ENCODE assay signal across 11 mouse cellular contexts in the genomic region with DNA sequence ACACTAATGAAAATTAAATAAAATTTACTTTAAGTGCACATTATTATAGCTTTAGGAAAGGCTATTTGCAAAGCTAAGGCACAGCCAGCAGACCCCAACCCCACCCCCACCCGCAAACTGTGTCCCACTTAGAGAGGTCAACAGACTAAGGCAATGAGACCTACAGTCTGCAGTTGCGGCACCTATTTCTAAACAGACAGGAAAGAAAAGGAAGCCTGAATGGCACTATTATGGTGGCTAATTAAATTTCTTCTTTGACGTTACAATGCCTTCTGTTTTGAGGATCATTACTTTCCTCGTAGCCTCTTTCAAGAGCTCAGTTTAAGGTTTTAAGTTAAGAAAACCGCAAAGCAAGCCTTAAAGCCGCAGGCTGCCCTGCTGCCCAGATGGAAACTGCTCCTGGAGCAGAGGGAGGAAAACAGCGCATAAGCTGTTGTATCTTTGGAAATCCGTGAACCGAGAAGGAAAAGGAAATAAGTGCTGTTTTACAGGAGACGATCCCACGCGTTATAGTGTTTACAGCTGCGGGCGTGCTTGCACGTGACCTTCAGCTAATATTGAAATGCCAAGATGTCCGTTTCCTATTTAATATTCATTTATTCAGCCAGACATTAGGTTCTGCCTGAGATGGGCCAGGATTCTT.
DNase-seq lines count a peak whose midpoint lies in the region; ATAC-seq and TF ChIP-seq lines count a peak whose summit lies in the region.
"Had no signal": no experiment of that assay in that cellular context is flagged by ENCODE, and none has a peak within 500 bp of the region (broad histone marks: within the 10 kb centered on the region; RNA-seq: fewer than 3 reads in every experiment).

No protein-coding gene starts in this region.

- H3K4me1 ChIP-seq in kidney, postnatal 0 days (replicated peaks; ENCODE audit: insufficient read depth, low read length), result no peaks in the 10 kb centered on the region
- peaks cover 9% of the 10 kb centered on the region for H3K4me1 ChIP-seq in embryonic facial prominence, embryonic 12.5 days
- H3K4me1 ChIP-seq in midbrain, embryonic 14.5 days (ENCODE audit: control insufficient read depth, insufficient read depth, low read length), result no peaks in the 10 kb centered on the region

- no peaks in the 10 kb centered on the region for H3K36me3 ChIP-seq in kidney, postnatal 0 days (ENCODE audit: insufficient read depth, low read length)
- H3K36me3 ChIP-seq in embryonic facial prominence, embryonic 12.5 days, result no peaks in the 10 kb centered on the region
- no peaks in the 10 kb centered on the region for H3K36me3 ChIP-seq in midbrain, embryonic 14.5 days (ENCODE audit: control insufficient read depth, insufficient read depth, low read length)

- TF ChIP-seq CTCF in kidney, postnatal 0 days (IDR thresholded peaks at IDR 0.05; ENCODE audit: low read depth), result no peak

- no peaks in the 10 kb centered on the region for H3K27me3 ChIP-seq in kidney, postnatal 0 days (ENCODE audit: insufficient read depth, low read length)
- H3K27me3 ChIP-seq in embryonic facial prominence, embryonic 12.5 days, result no peaks in the 10 kb centered on the region
- no peaks in the 10 kb centered on the region for H3K27me3 ChIP-seq in midbrain, embryonic 14.5 days (ENCODE audit: control insufficient read depth, insufficient read depth, low read length)

- peak overlapping the region; percentile 37; the same call in 1 of the 2 replicates for H3K9ac ChIP-seq in kidney, postnatal 0 days (ENCODE audit: low read depth, low read length)
- no peak overlapping the region for H3K9ac ChIP-seq in embryonic facial prominence, embryonic 12.5 days
- H3K9ac ChIP-seq in midbrain, embryonic 14.5 days (replicated peaks; ENCODE audit: low read length), result no peak overlapping the region

- H3K9me3 ChIP-seq in kidney, postnatal 0 days (replicated peaks; ENCODE audit: low read length), result no peaks in the 10 kb centered on the region
- no peaks in the 10 kb centered on the region for H3K9me3 ChIP-seq in embryonic facial prominence, embryonic 12.5 days
- no peaks in the 10 kb centered on the region for H3K9me3 ChIP-seq in midbrain, embryonic 14.5 days (ENCODE audit: control insufficient read depth, low read length)

- peak overlapping the region; percentile 48 for H3K4me2 ChIP-seq in kidney, postnatal 0 days (ENCODE audit: low read length)
- peak overlapping the region; percentile 12 for H3K4me2 ChIP-seq in embryonic facial prominence, embryonic 12.5 days (replicated peaks)
- H3K4me2 ChIP-seq in midbrain, embryonic 14.5 days (ENCODE audit: low read length), result peak overlapping the region; percentile 36

- no peak overlapping the region for H3K27ac ChIP-seq in kidney, postnatal 0 days
- peak overlapping the region; percentile 64 for H3K27ac ChIP-seq in embryonic facial prominence, embryonic 12.5 days
- no peak overlapping the region for H3K27ac ChIP-seq in midbrain, embryonic 14.5 days (replicated peaks; ENCODE audit: low read depth, low read length)
- H3K27ac ChIP-seq: heart, adult 2 months had no signal

- H3K4me3 ChIP-seq in kidney, postnatal 0 days (replicated peaks; ENCODE audit: low read depth, low read length), result peak overlapping the region; percentile 17; the same call in 1 of the 2 replicates
- no peak overlapping the region for H3K4me3 ChIP-seq in embryonic facial prominence, embryonic 12.5 days
- H3K4me3 ChIP-seq in midbrain, embryonic 14.5 days (replicated peaks; ENCODE audit: low read depth, low read length), result no peak overlapping the region
- H3K4me3 ChIP-seq: heart, adult 2 months had no signal

- DNase-seq in kidney, postnatal 0 days (ENCODE audit: low spot score), result peak; percentile 38
- DNase-seq in kidney, postnatal 14 days, result no peak
- peak; percentile 29 for DNase-seq in forelimb bud, embryonic 11.5 days (ENCODE audit: low read depth, low spot score)
- DNase-seq in midbrain, embryonic 14.5 days, result peak; percentile 36
- no peak for DNase-seq in adipocyte (ENCODE audit: low spot score)
- DNase-seq in heart, adult 18-20 months, result no peak
- DNase-seq: heart, adult 2 months; kidney, adult 11 months had no signal

- no peak for ATAC-seq in kidney, postnatal 0 days (replicated peaks; ENCODE audit: low FRiP score, low read depth)
- no peak for ATAC-seq in embryonic facial prominence, embryonic 12.5 days (ENCODE audit: insufficient number of reproducible peaks, insufficient read depth, low FRiP score, low TSS enrichment)
- ATAC-seq in midbrain, embryonic 14.5 days (ENCODE audit: low FRiP score, low TSS enrichment), result no peak
- ATAC-seq in erythroid progenitor cell, adult 5-6 weeks (replicated peaks; ENCODE audit: low FRiP score, poor library complexity, severe bottlenecking), result no peak
- ATAC-seq: lung, postnatal 0 days had no signal

- 23% methylated on average over 16 of the region's 16 CpGs for WGBS in kidney, postnatal 0 days
- WGBS in embryonic facial prominence, embryonic 12.5 days, result 32% methylated on average over 16 of the region's 16 CpGs
- 50% methylated on average over 16 of the region's 16 CpGs for WGBS in midbrain, embryonic 14.5 days

Comparison
In these comparisons a context has a peak if more than half of its experiments do, and no peak if none do; other contexts are left out.
1. DNase-seq: peak in kidney, postnatal 0 days (single experiment), forelimb bud, embryonic 11.5 days (single experiment) and midbrain, embryonic 14.5 days (single experiment); none in kidney, postnatal 14 days (single experiment), adipocyte (single experiment) and heart, adult 18-20 months (0 of 2).
2. Peak in every context shown above with its lines, with median percentiles within 50 percentile points of each other: H3K4me2 ChIP-seq.